In genomic region chr7:68814823-68815666, GRCm38 (mm10) we compare ENCODE assay signal across 22 mouse cellular contexts.
DNase-seq lines count a peak whose midpoint lies in the region; ATAC-seq and TF ChIP-seq lines count a peak whose summit lies in the region.
"Had no signal": no experiment of that assay in that cellular context is flagged by ENCODE, and none has a peak within 500 bp of the region (broad histone marks: within the 10 kb centered on the region; RNA-seq: fewer than 3 reads in every experiment).

No protein-coding gene starts in this region.

- no peaks in the 10 kb centered on the region for H3K9me3 ChIP-seq in forebrain, postnatal 0 days (ENCODE audit: low read length)
- no peaks in the 10 kb centered on the region for H3K9me3 ChIP-seq in forebrain, embryonic 12.5 days
- H3K9me3 ChIP-seq in limb, embryonic 14.5 days (ENCODE audit: control insufficient read depth, low read length) = no peaks in the 10 kb centered on the region
- H3K9me3 ChIP-seq in limb, embryonic 10.5 days (replicated peaks) = no peaks in the 10 kb centered on the region
- H3K9me3 ChIP-seq: embryonic facial prominence, embryonic 15.5 days; forebrain, embryonic 10.5 days; forebrain, embryonic 15.5 days; heart, embryonic 15.5 days; hindbrain, embryonic 10.5 days; hindbrain, embryonic 15.5 days had no signal

- H3K27ac ChIP-seq in forebrain, postnatal 0 days (ENCODE audit: low read depth, low read length) = 0 out of 2 replicates have a peak overlapping the region, but pooled peaks have one; percentile 42
- H3K27ac ChIP-seq in forebrain, embryonic 12.5 days = no peak overlapping the region
- H3K27ac ChIP-seq in limb, embryonic 14.5 days (replicated peaks; ENCODE audit: low read depth, low read length) = no peak overlapping the region
- no peak overlapping the region for H3K27ac ChIP-seq in limb, embryonic 10.5 days
- H3K27ac ChIP-seq: embryonic facial prominence, embryonic 15.5 days; forebrain, embryonic 10.5 days; forebrain, embryonic 15.5 days; heart, adult 2 months; heart, embryonic 15.5 days; hindbrain, embryonic 10.5 days; hindbrain, embryonic 15.5 days had no signal

- H3K36me3 ChIP-seq in forebrain, postnatal 0 days (ENCODE audit: insufficient read depth) = no peaks in the 10 kb centered on the region
- H3K36me3 ChIP-seq in forebrain, embryonic 12.5 days (replicated peaks) = no peaks in the 10 kb centered on the region
- no peaks in the 10 kb centered on the region for H3K36me3 ChIP-seq in limb, embryonic 14.5 days (ENCODE audit: control insufficient read depth, insufficient read depth, low read length)
- no peaks in the 10 kb centered on the region for H3K36me3 ChIP-seq in limb, embryonic 10.5 days
- H3K36me3 ChIP-seq: embryonic facial prominence, embryonic 15.5 days; forebrain, embryonic 10.5 days; forebrain, embryonic 15.5 days; heart, embryonic 15.5 days; hindbrain, embryonic 10.5 days; hindbrain, embryonic 15.5 days had no signal

- 88% methylated on average over 15 of the region's 15 CpGs for WGBS in forebrain, postnatal 0 days
- 89% methylated on average over 15 of the region's 15 CpGs for WGBS in forebrain, embryonic 12.5 days
- 74% methylated on average over 15 of the region's 15 CpGs for WGBS in limb, embryonic 14.5 days
- 92% methylated on average over 15 of the region's 15 CpGs for WGBS in limb, embryonic 10.5 days
- WGBS in large intestine, adult 2 months = 45% methylated on average over 15 of the region's 15 CpGs

- no peak overlapping the region for H3K4me2 ChIP-seq in forebrain, postnatal 0 days (ENCODE audit: low read depth)
- H3K4me2 ChIP-seq in forebrain, embryonic 12.5 days = no peak overlapping the region
- no peak overlapping the region for H3K4me2 ChIP-seq in limb, embryonic 14.5 days (replicated peaks; ENCODE audit: low read depth, low read length, severe bottlenecking)
- H3K4me2 ChIP-seq: embryonic facial prominence, embryonic 15.5 days; forebrain, embryonic 15.5 days; heart, embryonic 11.5 days; heart, embryonic 15.5 days; hindbrain, embryonic 15.5 days had no signal

- no peaks in the 10 kb centered on the region for H3K27me3 ChIP-seq in forebrain, postnatal 0 days (ENCODE audit: insufficient read depth, low read length)
- H3K27me3 ChIP-seq in forebrain, embryonic 12.5 days = no peaks in the 10 kb centered on the region
- H3K27me3 ChIP-seq in limb, embryonic 14.5 days (ENCODE audit: control insufficient read depth, insufficient read depth, low read length) = no peaks in the 10 kb centered on the region
- H3K27me3 ChIP-seq in limb, embryonic 10.5 days (ENCODE audit: low read depth, poor library complexity, severe bottlenecking) = no peaks in the 10 kb centered on the region
- H3K27me3 ChIP-seq: embryonic facial prominence, embryonic 15.5 days; forebrain, embryonic 15.5 days; heart, embryonic 15.5 days; hindbrain, embryonic 15.5 days had no signal

- ATAC-seq in forebrain, postnatal 0 days = peak; percentile 25; the same call in 1 of the 2 replicates
- ATAC-seq in forebrain, embryonic 12.5 days (ENCODE audit: low FRiP score) = no peak
- peak; percentile 63; the same call in 1 of the 2 replicates for ATAC-seq in limb, embryonic 14.5 days (ENCODE audit: low FRiP score, low read depth)
- ATAC-seq: forebrain, embryonic 15.5 days; Patski had no signal

- no peak for DNase-seq in forebrain, postnatal 0 days
- no peak for DNase-seq in limb, embryonic 14.5 days (ENCODE audit: low spot score)
- DNase-seq in limb, embryonic 10.5 days (ENCODE audit: low spot score) = no peak
- DNase-seq in large intestine, adult 2 months (ENCODE audit: low read depth, low spot score) = peak; percentile 75
- no peak for DNase-seq in embryo, embryonic 10.5 days (ENCODE audit: low spot score)
- DNase-seq in Muller cell, postnatal 12 days (ENCODE audit: inconsistent ontology term) = no peak
- DNase-seq: adrenal gland, adult 2 months; adrenal gland, postnatal 25 days; cerebellum, adult 2 months; cerebellum, postnatal 25 days; gastrocnemius, postnatal 10 days; heart, adult 2 months had no signal

- no peak for TF ChIP-seq POLR2A in limb, embryonic 14.5 days (IDR thresholded peaks at IDR 0.05; ENCODE audit: borderline replicate concordance, extremely low read depth, insufficient read depth, insufficient read length)

- TF ChIP-seq CTCF in forebrain, postnatal 0 days (IDR thresholded peaks at IDR 0.05; ENCODE audit: low read depth) = no peak

- H3K4me3 ChIP-seq in forebrain, postnatal 0 days (ENCODE audit: low read depth, low read length) = no peak overlapping the region
- no peak overlapping the region for H3K4me3 ChIP-seq in forebrain, embryonic 12.5 days (replicated peaks)
- H3K4me3 ChIP-seq in limb, embryonic 14.5 days (replicated peaks; ENCODE audit: low read length) = no peak overlapping the region
- no peak overlapping the region for H3K4me3 ChIP-seq in limb, embryonic 10.5 days
- H3K4me3 ChIP-seq: embryonic facial prominence, embryonic 15.5 days; erythroblast, embryonic 14.5 days; forebrain, embryonic 10.5 days; forebrain, embryonic 15.5 days; heart, adult 2 months; heart, embryonic 15.5 days; hindbrain, embryonic 10.5 days; hindbrain, embryonic 15.5 days had no signal

- no peaks in the 10 kb centered on the region for H3K4me1 ChIP-seq in forebrain, postnatal 0 days (ENCODE audit: insufficient read depth)
- no peaks in the 10 kb centered on the region for H3K4me1 ChIP-seq in forebrain, embryonic 12.5 days
- no peaks in the 10 kb centered on the region; the same call in 1 of the 2 replicates for H3K4me1 ChIP-seq in limb, embryonic 14.5 days (ENCODE audit: control insufficient read depth, insufficient read depth, low read length)
- H3K4me1 ChIP-seq in limb, embryonic 10.5 days = peaks cover 7% of the 10 kb centered on the region
- H3K4me1 ChIP-seq: embryonic facial prominence, embryonic 15.5 days; forebrain, embryonic 15.5 days; heart, embryonic 15.5 days; hindbrain, embryonic 10.5 days; hindbrain, embryonic 15.5 days had no signal

- no peak overlapping the region for H3K9ac ChIP-seq in forebrain, postnatal 0 days
- H3K9ac ChIP-seq in forebrain, embryonic 12.5 days = no peak overlapping the region
- H3K9ac ChIP-seq in limb, embryonic 14.5 days (ENCODE audit: low read depth, low read length, severe bottlenecking) = no peak overlapping the region
- H3K9ac ChIP-seq: embryonic facial prominence, embryonic 15.5 days; forebrain, embryonic 15.5 days; heart, embryonic 15.5 days; hindbrain, embryonic 15.5 days had no signal
